Mouse (Mus musculus) hindbrain, embryonic 12.5 days (tissue): ENCODE measurements around the gene Smpd4. TPM values are rescaled to one million over a fixed set of nuclear protein-coding genes. Genes with fewer than 3 reads are reported as not detected.
A peak's percentile ranks its signal among the peaks of the same experiment; 100 is the strongest.
"Not testable (repeated sequence)": the region's sequence is repeated elsewhere in the genome, so short reads cannot be mapped to it uniquely, and the experiment has no call there.

ENCODE experiments used
- ATAC-seq: fragments of 200-750 bp; cut with Nextera tagmentation; 2 replicates; pipeline ENCODE4 v1.8.0; 2017; ENCODE audit warnings: moderate TSS enrichment; ENCODE audit not compliant: low FRiP score
- H3K27ac ChIP-seq: fragments of 300-500 bp; sonication (generic); 2 replicates; pipeline ENCODE4 v1.5.1; 2016; ENCODE audit warnings: mild to moderate bottlenecking
- H3K27me3 ChIP-seq: fragments of 300-500 bp; sonication (generic); 2 replicates; pipeline ENCODE4 v1.6.1; 2016; ENCODE audit warnings: mild to moderate bottlenecking
- H3K36me3 ChIP-seq: fragments of 300-500 bp; sonication (generic); 2 replicates; pipeline ENCODE4 v1.6.1; 2016; ENCODE audit warnings: mild to moderate bottlenecking
- H3K4me1 ChIP-seq: fragments of 300-500 bp; sonication (generic); 2 replicates; pipeline ENCODE4 v1.6.1; 2016
- H3K4me2 ChIP-seq: fragments of 300-500 bp; sonication (generic); replicated peaks from 2 replicates; pipeline ENCODE4 v1.6.1; 2016; ENCODE audit warnings: mild to moderate bottlenecking
- H3K4me3 ChIP-seq: fragments of 300-500 bp; sonication (generic); 2 replicates; pipeline ENCODE4 v1.5.1; 2016; ENCODE audit warnings: mild to moderate bottlenecking
- H3K9ac ChIP-seq: fragments of 300-500 bp; sonication (generic); 2 replicates; pipeline ENCODE4 v1.6.1; 2016; ENCODE audit warnings: mild to moderate bottlenecking, moderate library complexity
- H3K9me3 ChIP-seq: fragments of 300-500 bp; sonication (generic); replicated peaks from 2 replicates; pipeline ENCODE4 v1.6.1; 2016; ENCODE audit warnings: mild to moderate bottlenecking
- WGBS: fragments of 180-500 bp; shearing (Covaris S2); methylation state at CpG from one replicate; pipeline ENCODE4 v1.1.7; 2016; 5-methylcytosine and 5-hydroxymethylcytosine counted together
- polyA plus RNA-seq: library from polyadenylated mRNA; unstranded; fragments of >200 nt; fragmentation: Nextera tagmentation; extraction: Ambion mirVana; gene quantifications from 2 replicates; pipeline ENCODE4 v1.2.1, GENCODE M21; 2016

Gene Smpd4
- polyA plus RNA-seq, result 35.1 and 37.0 TPM in 2 replicates

DNA sequence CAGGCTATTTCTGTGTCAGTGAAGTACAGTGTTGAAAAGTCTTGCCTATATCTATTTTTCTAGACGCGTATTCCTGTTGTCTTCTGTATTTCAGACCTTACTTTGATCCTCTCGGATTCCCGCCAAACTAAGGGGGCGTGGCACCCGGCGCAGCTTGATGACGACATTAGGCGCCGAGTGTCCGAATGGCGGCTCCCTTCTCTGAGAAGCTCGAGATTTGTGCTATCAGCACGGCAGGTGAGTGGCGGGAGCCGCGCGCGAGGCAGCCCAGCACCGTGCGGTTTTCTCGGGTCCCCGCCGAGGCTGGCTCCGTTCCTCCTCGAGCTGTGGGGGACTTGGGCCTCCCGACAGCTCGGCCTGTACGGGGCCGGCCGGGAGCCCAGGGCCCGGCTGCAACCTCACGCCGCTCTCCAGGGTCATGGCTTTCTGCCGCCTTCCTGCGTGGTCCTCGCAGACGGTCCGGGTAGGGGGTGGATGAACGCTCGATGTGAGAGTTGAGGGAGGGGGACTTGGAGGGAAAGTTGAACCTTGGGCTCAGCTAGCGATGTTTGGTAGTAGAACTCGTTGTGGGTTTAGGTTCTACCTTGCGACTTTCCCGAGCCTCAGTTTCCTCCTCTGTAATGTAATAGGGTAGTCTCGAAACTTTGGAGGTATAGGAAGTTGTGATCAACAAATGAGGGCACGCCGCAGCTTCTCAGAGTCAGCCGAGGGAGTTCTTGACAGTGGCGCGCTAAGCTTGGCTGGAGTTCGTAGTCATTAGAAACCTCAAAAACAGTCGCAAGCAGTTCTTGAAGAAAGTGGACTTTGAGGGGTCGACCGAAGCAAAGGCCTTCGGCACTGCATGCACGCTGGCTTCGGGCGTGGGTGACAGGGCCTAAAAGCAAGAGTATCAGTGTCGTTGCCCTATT lies at the start of gene Smpd4:
TSS of gene Smpd4 (plus strand) at position 157 of the 908 bp plus-strand sequence.
- H3K9me3 ChIP-seq, result no peaks in the 10 kb centered on the region
- peak within 1 kb of the TSS; percentile 89 for H3K4me2 ChIP-seq
- H3K9ac ChIP-seq, result peak within 1 kb of the TSS; percentile 91
- peak within 1 kb of the TSS; percentile 88 for H3K4me3 ChIP-seq
- WGBS, result 3% methylated on average over 60 of the region's 60 CpGs
- H3K27me3 ChIP-seq, result no peaks in the 10 kb centered on the region; the same call in 1 of the 2 replicates
- peaks cover 14% of the 10 kb centered on the region for H3K36me3 ChIP-seq
- peak; percentile 78 for ATAC-seq
- peak within 1 kb of the TSS; percentile 13; the same call in 1 of the 2 replicates for H3K27ac ChIP-seq
- peaks cover 9% of the 10 kb centered on the region for H3K4me1 ChIP-seq

DNA sequence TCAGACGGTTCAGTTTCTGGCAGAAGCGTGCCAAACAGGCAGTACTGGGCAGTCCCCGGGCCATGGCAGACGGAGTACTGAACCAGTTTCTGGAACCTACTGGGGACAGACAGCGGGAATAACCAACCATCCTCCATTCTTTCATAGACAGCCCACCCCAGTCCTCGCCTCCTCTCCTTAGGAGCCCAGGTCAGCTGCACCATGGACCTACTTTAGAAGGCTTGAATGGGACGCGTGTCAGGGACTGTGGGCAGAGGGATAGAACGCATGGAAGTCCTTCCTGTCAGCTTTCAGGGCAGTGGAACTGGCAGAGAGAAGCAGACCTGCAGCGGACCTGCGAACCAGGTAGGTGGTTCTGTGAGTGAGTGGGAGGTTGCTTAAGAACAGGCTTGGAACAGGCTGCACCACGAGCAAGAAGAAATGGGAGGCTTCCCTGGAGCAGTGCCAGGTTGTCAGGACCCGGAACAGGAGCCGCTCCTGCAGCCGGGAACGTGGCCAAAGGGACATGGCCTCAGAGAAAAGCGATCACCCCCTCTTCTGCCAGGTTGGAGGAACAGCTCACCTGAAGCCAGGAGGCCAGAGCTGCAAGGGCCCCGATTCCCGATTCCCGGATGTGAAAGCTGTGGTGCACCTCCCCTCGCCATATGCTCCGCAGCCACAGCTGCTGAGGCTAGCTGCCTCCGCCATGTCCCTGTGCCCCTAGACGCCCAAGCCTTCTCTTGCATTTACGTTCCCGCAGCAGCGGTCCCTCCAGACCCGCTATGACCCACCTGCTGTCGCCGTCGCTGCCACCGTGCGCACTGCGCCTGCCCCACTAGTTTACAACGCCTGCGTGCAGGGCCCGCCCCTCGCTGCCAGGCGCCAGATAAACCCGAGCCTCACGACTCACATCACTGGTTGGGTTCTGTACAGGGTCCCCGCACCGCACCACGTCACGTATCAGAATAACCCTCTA lies 43.0 kb upstream of the Smpd4 start:
- Histone ChIP-seq H3K27ac (no peak overlapping the region), H3K4me1 (peaks cover 12% of the 10 kb centered on the region), H3K4me3 (peak overlapping the region; percentile 50), H3K27me3 (peaks cover 43% of the 10 kb centered on the region), H3K9me3 (no peaks in the 10 kb centered on the region), H3K36me3 (no peaks in the 10 kb centered on the region), H3K4me2 (peak overlapping the region; percentile 76), H3K9ac (peak overlapping the region; percentile 67)
- WGBS, result 13% methylated on average over 45 of the region's 45 CpGs
- ATAC-seq, result peak; percentile 68

GRCm38 (mm10) chr16:17576825-17577215 lies 42.3 kb upstream of the Smpd4 start:
- Histone ChIP-seq H3K36me3 (no peaks in the 10 kb centered on the region), H3K27ac (no peak overlapping the region), H3K9ac (peak overlapping the region; percentile 67), H3K9me3 (no peaks in the 10 kb centered on the region), H3K27me3 (peaks cover 43% of the 10 kb centered on the region), H3K4me1 (peaks cover 12% of the 10 kb centered on the region), H3K4me2 (peak overlapping the region; percentile 76), H3K4me3 (peak overlapping the region; percentile 50)
- no peak; the same call in 1 of the 2 replicates for ATAC-seq
- WGBS, result 12% methylated on average over 8 of the region's 8 CpGs

DNA sequence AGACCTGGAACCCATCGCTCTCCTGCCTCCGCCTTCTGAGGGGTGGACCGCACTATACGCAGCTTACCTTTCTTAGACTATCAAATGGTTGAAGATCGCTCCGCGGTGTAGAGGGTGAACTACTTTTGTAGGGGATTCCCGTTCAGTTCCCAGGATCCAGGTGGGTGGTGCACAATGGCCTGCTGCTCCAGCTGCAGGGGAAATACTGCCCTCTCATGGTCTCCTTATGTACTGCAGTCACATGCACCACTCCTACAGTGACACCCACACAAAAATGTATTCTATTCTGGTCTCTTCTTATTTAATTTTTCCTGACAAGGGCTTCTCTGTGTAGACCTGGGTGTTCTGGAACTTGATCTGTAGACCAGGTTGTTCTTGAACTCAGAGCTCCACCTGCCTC lies 36.1 kb upstream of the Smpd4 start, which contains the start of gene Slc7a4:
TSS of gene Slc7a4 (minus strand) at position 151 of the 400 bp plus-strand sequence.
- H3K4me1 ChIP-seq, result no peaks in the 10 kb centered on the region
- H3K4me2 ChIP-seq, result no peak within 1 kb of the TSS
- peaks cover 8% of the 10 kb centered on the region; the same call in 1 of the 2 replicates for H3K27me3 ChIP-seq
- 17% methylated on average over 8 of the region's 8 CpGs for WGBS
- no peak for ATAC-seq
- H3K9ac ChIP-seq, result no peak within 1 kb of the TSS
- no peaks in the 10 kb centered on the region for H3K9me3 ChIP-seq
- no peaks in the 10 kb centered on the region for H3K36me3 ChIP-seq
- no peak within 1 kb of the TSS for H3K4me3 ChIP-seq
- no peak within 1 kb of the TSS for H3K27ac ChIP-seq

DNA sequence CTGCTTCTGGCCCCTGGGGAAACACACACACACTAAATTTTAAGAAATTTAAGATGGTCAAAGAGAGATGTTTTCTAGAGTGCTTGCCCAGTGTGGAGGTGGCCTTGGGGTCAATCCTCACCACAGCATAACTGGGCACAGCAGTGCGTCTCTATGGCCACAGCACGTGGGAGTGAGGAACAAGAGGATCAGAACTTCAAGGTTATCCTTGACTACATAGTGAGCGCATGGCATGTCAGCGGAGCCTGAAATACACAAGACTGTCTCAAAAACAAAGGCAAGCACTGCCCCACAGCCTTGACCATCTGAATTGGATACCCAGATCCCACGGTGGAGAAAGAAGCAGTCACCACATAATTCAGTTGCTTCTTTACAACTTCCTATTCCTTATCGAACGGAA lies 34.6 kb upstream of the Smpd4 start:
- no peaks in the 10 kb centered on the region for H3K36me3 ChIP-seq
- no peak for ATAC-seq
- no peaks in the 10 kb centered on the region for H3K4me1 ChIP-seq
- no peaks in the 10 kb centered on the region for H3K9me3 ChIP-seq
- H3K27ac ChIP-seq, result no peak overlapping the region
- no peak overlapping the region for H3K4me2 ChIP-seq
- 0 out of 2 replicates have a peak, but pooled peaks cover 4% of the 10 kb centered on the region for H3K27me3 ChIP-seq
- no peak overlapping the region for H3K9ac ChIP-seq
- H3K4me3 ChIP-seq, result no peak overlapping the region
- WGBS, result 84% methylated on average over 7 of the region's 7 CpGs

DNA sequence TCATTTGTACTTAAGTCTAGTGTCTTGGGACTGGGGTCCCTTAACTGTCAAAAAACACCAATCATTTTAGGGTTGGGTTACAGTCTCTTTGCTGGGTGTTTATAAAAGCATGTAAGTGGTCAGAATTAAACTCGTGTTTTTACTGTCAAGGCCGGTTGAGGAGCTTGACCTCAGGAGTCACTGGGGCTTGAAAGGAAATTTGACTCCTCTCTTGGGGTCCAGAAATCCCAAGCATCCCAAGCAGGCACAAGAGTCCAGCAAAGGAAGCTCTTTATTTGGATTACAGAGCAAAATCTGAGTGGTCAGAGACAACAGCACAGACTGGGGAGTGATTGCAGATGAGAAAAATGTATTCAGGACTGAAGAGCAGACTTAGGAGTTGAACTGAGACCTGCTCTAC lies 28.4 kb upstream of the Smpd4 start:
- H3K36me3 ChIP-seq, result no peaks in the 10 kb centered on the region
- H3K9me3 ChIP-seq, result no peaks in the 10 kb centered on the region
- H3K27ac ChIP-seq, result no peak overlapping the region
- H3K9ac ChIP-seq, result no peak overlapping the region
- no peaks in the 10 kb centered on the region for H3K4me1 ChIP-seq
- no peak overlapping the region for H3K4me3 ChIP-seq
- WGBS, result 29% methylated on average over 2 of the region's 2 CpGs
- no peaks in the 10 kb centered on the region for H3K27me3 ChIP-seq
- no peak overlapping the region for H3K4me2 ChIP-seq
- ATAC-seq, result no peak

DNA sequence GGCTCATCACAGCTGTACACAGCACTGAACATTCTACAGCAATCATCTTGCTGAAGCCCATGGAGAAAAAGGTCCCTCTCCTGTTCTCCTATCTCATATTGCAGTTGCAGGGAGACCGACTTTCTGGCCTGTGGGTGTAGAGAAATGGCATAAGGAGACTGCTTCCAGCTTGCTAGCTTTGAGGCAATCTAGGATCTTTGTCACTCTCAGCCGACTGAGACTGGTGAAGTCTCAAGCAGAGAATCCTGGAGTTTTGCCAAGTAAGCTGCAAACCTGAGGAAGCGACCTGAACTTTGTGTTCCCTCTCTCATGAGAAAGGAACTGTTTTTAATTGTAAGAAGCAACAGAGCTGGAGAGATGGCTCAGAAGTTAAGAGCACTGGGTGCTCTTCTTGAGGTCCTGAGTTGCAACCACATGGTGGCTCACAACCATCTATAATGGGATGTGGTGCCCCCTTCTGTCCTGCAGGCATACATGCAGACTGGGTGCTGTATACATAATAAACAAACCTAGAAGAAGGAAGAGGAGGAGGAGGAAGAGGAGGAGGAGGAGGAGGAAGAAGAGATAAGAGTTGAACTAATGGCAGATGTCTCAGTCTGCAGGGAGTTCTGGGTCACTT lies 18.1 kb upstream of the Smpd4 start:
- ATAC-seq, result no peak

DNA sequence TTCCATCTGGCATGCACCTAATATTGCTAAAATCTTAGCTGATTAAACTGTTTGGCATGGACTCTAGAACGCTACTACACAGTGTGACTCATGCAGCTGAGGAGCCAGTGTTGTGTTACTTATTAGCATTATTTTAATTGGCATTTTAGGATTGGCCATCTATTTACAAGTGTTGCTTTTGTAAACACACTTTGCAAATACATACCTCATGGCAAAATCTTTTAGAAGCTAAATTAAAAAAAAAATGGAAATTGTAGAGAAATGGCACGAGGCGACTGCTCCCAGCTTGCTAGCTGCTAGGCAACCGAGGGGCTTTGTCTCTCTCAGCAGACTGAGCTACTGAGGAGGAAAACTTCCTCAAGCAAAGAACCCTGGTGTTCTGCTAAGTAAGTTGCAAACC lies 14.2 kb upstream of the Smpd4 start:
- H3K4me3 ChIP-seq, result no peak overlapping the region
- no peaks in the 10 kb centered on the region for H3K36me3 ChIP-seq
- H3K4me2 ChIP-seq, result no peak overlapping the region
- ATAC-seq, result no peak
- no peak overlapping the region for H3K27ac ChIP-seq
- WGBS, result 57% methylated on average over 4 of the region's 4 CpGs
- no peaks in the 10 kb centered on the region for H3K9me3 ChIP-seq
- H3K4me1 ChIP-seq, result no peaks in the 10 kb centered on the region
- H3K9ac ChIP-seq, result no peak overlapping the region
- H3K27me3 ChIP-seq, result no peaks in the 10 kb centered on the region

More for the DNA sequence above, 18.1 kb upstream of the Smpd4 start:
- H3K27ac ChIP-seq, result no peak overlapping the region
- H3K4me3 ChIP-seq, result no peak overlapping the region
- no peak overlapping the region for H3K9ac ChIP-seq
- no peaks in the 10 kb centered on the region for H3K9me3 ChIP-seq
- no peak overlapping the region for H3K4me2 ChIP-seq
- no peaks in the 10 kb centered on the region for H3K4me1 ChIP-seq
- WGBS, result 75% methylated on average over 3 of the region's 3 CpGs
- H3K36me3 ChIP-seq, result no peaks in the 10 kb centered on the region
- H3K27me3 ChIP-seq, result no peaks in the 10 kb centered on the region

GRCm38 (mm10) chr16:17605684-17606083 lies 13.5 kb upstream of the Smpd4 start:
- Histone ChIP-seq H3K9me3 (no peaks in the 10 kb centered on the region), H3K27me3 (no peaks in the 10 kb centered on the region), H3K9ac (no peak overlapping the region), H3K36me3 (no peaks in the 10 kb centered on the region), H3K4me1 (no peaks in the 10 kb centered on the region), H3K4me2 (no peak overlapping the region), H3K4me3 (no peak overlapping the region), H3K27ac (no peak overlapping the region)
- WGBS, result 74% methylated on average over 5 of the region's 5 CpGs
- no peak for ATAC-seq

DNA sequence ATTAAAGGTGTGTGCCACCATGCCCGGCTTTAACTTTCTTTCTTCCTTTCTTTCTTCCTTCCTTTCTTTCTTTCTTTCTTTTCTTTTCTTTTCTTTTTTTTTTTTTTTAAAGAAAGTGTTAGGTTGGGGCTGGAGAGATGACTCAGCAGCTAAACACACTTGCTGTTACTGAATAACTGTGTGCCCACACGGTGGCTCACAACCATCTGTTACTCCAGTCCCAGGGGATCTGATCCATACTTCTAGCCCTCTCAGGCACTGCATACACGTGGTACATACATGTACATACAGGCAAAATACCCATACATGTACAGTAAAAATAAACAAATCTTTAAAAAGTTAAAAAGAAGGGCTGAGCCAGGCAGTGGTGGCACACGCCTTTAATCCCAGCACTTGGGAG lies 7.8 kb upstream of the Smpd4 start:
- no peak for ATAC-seq
- no peak overlapping the region for H3K9ac ChIP-seq
- no peak overlapping the region for H3K27ac ChIP-seq
- no peaks in the 10 kb centered on the region for H3K36me3 ChIP-seq
- no peaks in the 10 kb centered on the region for H3K4me1 ChIP-seq
- 69% methylated on average over 4 of the region's 4 CpGs for WGBS
- H3K27me3 ChIP-seq, result no peaks in the 10 kb centered on the region
- no peak overlapping the region for H3K4me3 ChIP-seq
- H3K4me2 ChIP-seq, result no peak overlapping the region
- no peaks in the 10 kb centered on the region for H3K9me3 ChIP-seq

GRCm38 (mm10) chr16:17614740-17615139 lies 4.4 kb upstream of the Smpd4 start:
- H3K27ac ChIP-seq, H3K9me3 ChIP-seq, H3K27me3 ChIP-seq, H3K9ac ChIP-seq, ATAC-seq, H3K4me1 ChIP-seq, H3K36me3 ChIP-seq, H3K4me2 ChIP-seq, H3K4me3 ChIP-seq: not testable (repeated sequence)
- 92% methylated on average over 6 of the region's 6 CpGs for WGBS

- H3K4me3 ChIP-seq, result no peak overlapping the region
- peaks cover 9% of the 10 kb centered on the region for H3K4me1 ChIP-seq
- no peak overlapping the region for H3K9ac ChIP-seq
- no peak overlapping the region for H3K27ac ChIP-seq
- no peaks in the 10 kb centered on the region for H3K9me3 ChIP-seq
- H3K36me3 ChIP-seq, result no peaks in the 10 kb centered on the region
- no peak overlapping the region for H3K4me2 ChIP-seq
- 87% methylated on average over 5 of the region's 5 CpGs for WGBS
- ATAC-seq, result no peak
- no peaks in the 10 kb centered on the region; the same call in 1 of the 2 replicates for H3K27me3 ChIP-seq
These were observed 2.9 kb upstream of the Smpd4 start for GRCm38 (mm10) chr16:17616212-17616611.
